Mouse (Mus musculus) heart, embryonic 10.5 days (tissue): ENCODE measurements at regions not wholly inside any gene's neighbourhood (a gene's known extent, or its start where the extent isn't known, plus 50 kb on each side); places are given as distances from the start of the nearest gene placed in this dataset.
A peak's percentile ranks its signal among the peaks of the same experiment; 100 is the strongest.
"Not testable (repeated sequence)": the region's sequence is repeated elsewhere in the genome, so short reads cannot be mapped to it uniquely, and the experiment has no call there.

Experiments
- DNase-seq: peaks from one replicate; pipeline ENCODE4 v3.0.0-alpha.2; 2017; ENCODE audit warnings: low spot score
- H3K27ac ChIP-seq: fragments of 300-500 bp; sonication (generic); 2 replicates; pipeline ENCODE4 v1.5.1; 2016; ENCODE audit warnings: mild to moderate bottlenecking
- H3K27me3 ChIP-seq: fragments of 300-500 bp; sonication (generic); 2 replicates; pipeline ENCODE4 v1.6.1; 2016; ENCODE audit warnings: mild to moderate bottlenecking; ENCODE audit not compliant: poor library complexity, insufficient read depth, severe bottlenecking
- H3K36me3 ChIP-seq: fragments of 300-500 bp; sonication (generic); 2 replicates; pipeline ENCODE4 v1.6.1; 2016; ENCODE audit warnings: mild to moderate bottlenecking, moderate library complexity
- H3K4me1 ChIP-seq: fragments of 300-500 bp; sonication (generic); 2 replicates; pipeline ENCODE4 v1.6.1; 2016; ENCODE audit warnings: mild to moderate bottlenecking
- H3K4me3 ChIP-seq: fragments of 300-500 bp; sonication (generic); 2 replicates; pipeline ENCODE4 v1.5.1; 2016; ENCODE audit warnings: mild to moderate bottlenecking, moderate library complexity
- H3K9me3 ChIP-seq: fragments of 300-500 bp; sonication (generic); 2 replicates; pipeline ENCODE4 v1.6.1; 2016; ENCODE audit warnings: mild to moderate bottlenecking, moderate library complexity
- WGBS: fragments of 180-500 bp; shearing (Covaris S2); methylation state at CpG from one replicate; pipeline ENCODE4 v1.1.7; 2016; 5-methylcytosine and 5-hydroxymethylcytosine counted together

GRCm38 (mm10) chr14:104819106-104819505 is 296.7 kb upstream of the Rnf219 start:
- Histone ChIP-seq H3K27me3 (no peaks in the 10 kb centered on the region), H3K4me3 (no peak overlapping the region), H3K27ac (no peak overlapping the region), H3K4me1 (no peaks in the 10 kb centered on the region), H3K9me3 (no peaks in the 10 kb centered on the region), H3K36me3 (no peaks in the 10 kb centered on the region)
- 84% methylated on average over 4 of the region's 4 CpGs for WGBS
- DNase-seq: no peak

GRCm38 (mm10) chr14:104813977-104814584 is 291.6 kb upstream of the Rnf219 start:
- Histone ChIP-seq H3K4me3 (no peak overlapping the region), H3K27me3 (no peaks in the 10 kb centered on the region), H3K27ac (no peak overlapping the region), H3K4me1 (no peaks in the 10 kb centered on the region), H3K36me3 (no peaks in the 10 kb centered on the region), H3K9me3 (no peaks in the 10 kb centered on the region)
- peak; percentile 76 for DNase-seq
- WGBS: 33% methylated on average over 10 of the region's 10 CpGs

GRCm38 (mm10) chr14:104812006-104812405 is 289.6 kb upstream of the Rnf219 start:
- no peak overlapping the region for H3K27ac ChIP-seq
- no peaks in the 10 kb centered on the region for H3K27me3 ChIP-seq
- no peaks in the 10 kb centered on the region for H3K4me1 ChIP-seq
- H3K9me3 ChIP-seq: no peaks in the 10 kb centered on the region
- H3K36me3 ChIP-seq: no peaks in the 10 kb centered on the region
- H3K4me3 ChIP-seq: no peak overlapping the region
- WGBS: 78% methylated on average over 4 of the region's 4 CpGs
- DNase-seq: no peak

- no peaks in the 10 kb centered on the region for H3K4me1 ChIP-seq
- H3K27ac ChIP-seq: no peak overlapping the region
- H3K36me3 ChIP-seq: no peaks in the 10 kb centered on the region
- 84% methylated on average over 10 of the region's 10 CpGs for WGBS
- no peaks in the 10 kb centered on the region for H3K9me3 ChIP-seq
- no peaks in the 10 kb centered on the region for H3K27me3 ChIP-seq
- DNase-seq: no peak
- H3K4me3 ChIP-seq: no peak overlapping the region
Measured at GRCm38 (mm10) chr14:104805332-104805731, 282.9 kb upstream of the Rnf219 start.

GRCm38 (mm10) chr14:104796348-104796965 is 274.0 kb upstream of the Rnf219 start:
- H3K27me3 ChIP-seq: no peaks in the 10 kb centered on the region
- no peak overlapping the region for H3K4me3 ChIP-seq
- DNase-seq: no peak
- no peaks in the 10 kb centered on the region for H3K9me3 ChIP-seq
- WGBS: 79% methylated on average over 17 of the region's 17 CpGs
- no peaks in the 10 kb centered on the region for H3K4me1 ChIP-seq
- H3K36me3 ChIP-seq: no peaks in the 10 kb centered on the region
- H3K27ac ChIP-seq: no peak overlapping the region

- Histone ChIP-seq H3K4me3 (no peak overlapping the region), H3K36me3 (no peaks in the 10 kb centered on the region), H3K4me1 (no peaks in the 10 kb centered on the region), H3K9me3 (no peaks in the 10 kb centered on the region), H3K27ac (no peak overlapping the region), H3K27me3 (no peaks in the 10 kb centered on the region)
- 40% methylated on average over 3 of the region's 3 CpGs for WGBS
- DNase-seq: no peak
Measured at GRCm38 (mm10) chr14:104789346-104789745, 266.9 kb upstream of the Rnf219 start.

GRCm38 (mm10) chr14:104785066-104785465 is 262.6 kb upstream of the Rnf219 start:
- Histone ChIP-seq H3K27ac (no peak overlapping the region), H3K36me3 (no peaks in the 10 kb centered on the region), H3K4me1 (no peaks in the 10 kb centered on the region), H3K4me3 (no peak overlapping the region), H3K9me3 (no peaks in the 10 kb centered on the region), H3K27me3 (no peaks in the 10 kb centered on the region)
- 70% methylated on average over 12 of the region's 12 CpGs for WGBS
- no peak for DNase-seq

GRCm38 (mm10) chr14:104769938-104770337 is 247.5 kb upstream of the Rnf219 start:
- DNase-seq: no peak
- no peak overlapping the region for H3K27ac ChIP-seq
- WGBS: 55% methylated on average over 4 of the region's 4 CpGs
- H3K36me3 ChIP-seq: no peaks in the 10 kb centered on the region
- no peak overlapping the region for H3K4me3 ChIP-seq
- no peaks in the 10 kb centered on the region for H3K27me3 ChIP-seq
- H3K4me1 ChIP-seq: no peaks in the 10 kb centered on the region
- H3K9me3 ChIP-seq: no peaks in the 10 kb centered on the region

GRCm38 (mm10) chr14:104734213-104734612 is 211.8 kb upstream of the Rnf219 start:
- H3K27me3 ChIP-seq: no peaks in the 10 kb centered on the region
- 31% methylated on average over 3 of the region's 3 CpGs for WGBS
- H3K4me3 ChIP-seq: no peak overlapping the region
- H3K27ac ChIP-seq: peak overlapping the region; percentile 62; the same call in 1 of the 2 replicates
- no peaks in the 10 kb centered on the region for H3K4me1 ChIP-seq
- H3K36me3 ChIP-seq: no peaks in the 10 kb centered on the region
- no peak for DNase-seq
- H3K9me3 ChIP-seq: no peaks in the 10 kb centered on the region

GRCm38 (mm10) chr14:104732036-104732435 is 209.6 kb upstream of the Rnf219 start:
- Histone ChIP-seq H3K27ac (no peak overlapping the region), H3K9me3 (no peaks in the 10 kb centered on the region), H3K36me3 (no peaks in the 10 kb centered on the region), H3K27me3 (no peaks in the 10 kb centered on the region), H3K4me1 (no peaks in the 10 kb centered on the region), H3K4me3 (no peak overlapping the region)
- 70% methylated on average over 1 of the region's 1 CpGs for WGBS
- DNase-seq: no peak

GRCm38 (mm10) chr14:104731319-104731995 is 209.0 kb upstream of the Rnf219 start:
- no peaks in the 10 kb centered on the region for H3K36me3 ChIP-seq
- no peaks in the 10 kb centered on the region for H3K4me1 ChIP-seq
- 71% methylated on average over 3 of the region's 3 CpGs for WGBS
- H3K27me3 ChIP-seq: no peaks in the 10 kb centered on the region
- H3K4me3 ChIP-seq: no peak overlapping the region
- DNase-seq: no peak
- H3K27ac ChIP-seq: no peak overlapping the region
- no peaks in the 10 kb centered on the region for H3K9me3 ChIP-seq

GRCm38 (mm10) chr14:104715651-104716050 is 193.2 kb upstream of the Rnf219 start:
- not testable (repeated sequence) for H3K4me3 ChIP-seq, H3K4me1 ChIP-seq, DNase-seq, H3K36me3 ChIP-seq, H3K27me3 ChIP-seq, H3K27ac ChIP-seq, H3K9me3 ChIP-seq
- whole genome bisulfite sequencing: 89% methylated on average over 21 of the region's 24 CpGs

- no peaks in the 10 kb centered on the region for H3K4me1 ChIP-seq
- no peak overlapping the region for H3K4me3 ChIP-seq
- H3K9me3 ChIP-seq: no peaks in the 10 kb centered on the region
- WGBS: 86% methylated on average over 8 of the region's 8 CpGs
- no peaks in the 10 kb centered on the region for H3K27me3 ChIP-seq
- no peak overlapping the region for H3K27ac ChIP-seq
- DNase-seq: no peak
- H3K36me3 ChIP-seq: no peaks in the 10 kb centered on the region
Measured at GRCm38 (mm10) chr14:104702283-104702893, 179.9 kb upstream of the Rnf219 start.
